ENCODE assay signal across 12 mouse cellular contexts in the genomic region with DNA sequence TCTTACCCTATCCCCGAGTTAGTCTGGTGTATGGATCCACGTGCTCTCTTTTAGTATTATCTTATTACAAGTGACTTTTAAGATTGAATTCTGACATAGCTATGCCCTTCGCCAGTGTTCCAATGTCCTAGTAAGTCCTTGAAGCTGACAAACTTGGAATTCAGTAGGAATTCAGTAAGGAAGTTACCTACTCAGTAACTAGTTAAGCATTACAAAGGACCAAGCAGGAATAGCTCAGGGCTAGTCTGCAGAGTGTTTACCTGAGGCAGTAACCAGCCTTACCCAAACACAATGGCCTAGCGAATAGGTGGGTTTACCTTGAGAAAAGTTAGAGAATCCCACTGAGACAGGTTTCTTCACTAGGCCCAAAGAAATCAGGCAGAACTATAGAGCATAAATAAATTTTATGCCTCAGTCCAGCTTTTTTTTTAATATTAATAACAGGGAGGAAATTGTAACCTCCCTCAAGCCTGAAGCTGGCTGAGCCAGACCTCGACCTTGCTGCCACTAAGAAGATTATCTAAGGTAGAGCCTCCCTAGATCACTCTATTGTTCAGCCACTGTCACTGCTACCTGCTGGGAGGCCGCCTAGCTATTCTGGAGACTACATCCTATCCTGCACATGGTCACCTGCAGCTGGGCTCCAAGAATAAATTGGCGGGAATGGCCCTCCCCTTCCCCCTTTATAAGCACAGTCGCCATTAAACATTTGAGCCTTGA. TPM values are rescaled to one million over a fixed set of nuclear protein-coding genes. Genes with fewer than 3 reads are reported as not detected.
DNase-seq lines count a peak whose midpoint lies in the region; TF ChIP-seq lines count a peak whose summit lies in the region.
"Not testable (repeated sequence)": the region's sequence is repeated elsewhere in the genome, so short reads cannot be mapped to it uniquely, and the experiment has no call there.
"Had no signal": no experiment of that assay in that cellular context is flagged by ENCODE, and none has a peak within 500 bp of the region (broad histone marks: within the 10 kb centered on the region; RNA-seq: fewer than 3 reads in every experiment).

No protein-coding gene starts in this region.

- H3K27ac ChIP-seq in ES-Bruce4 (ENCODE audit: insufficient read depth, low read length) = peak overlapping the region; percentile 84
- peak overlapping the region; percentile 99 for H3K27ac ChIP-seq in ES-E14 (ENCODE audit: insufficient read depth, low read depth, low read length, poor library complexity, severe bottlenecking)

- TF ChIP-seq EP300 in ES-Bruce4 (IDR thresholded peaks at IDR 0.05; ENCODE audit: insufficient read depth, low read depth, low read length) = peak; percentile 77

- in situ Hi-C loops in ES-E14 (cut with MboI; ENCODE audit: low sequenced_read_pairs in 2 of 2, unreplicated experiment in 2 of 2) = not testable (repeated sequence)

- not testable (repeated sequence) for H3K4me3 ChIP-seq in ES-Bruce4 (ENCODE audit: low read depth, low read length); ES-E14 (ENCODE audit: insufficient read depth in 1 of 2, low read depth in 1 of 2, low read length in 2 of 2, poor library complexity in 1 of 2, severe bottlenecking in 1 of 2)

- H3K4me1 ChIP-seq in ES-Bruce4 (ENCODE audit: control insufficient read depth, insufficient read depth, low read length); ES-E14 (ENCODE audit: control insufficient read depth in 2 of 2, insufficient read depth in 2 of 2, low read length in 2 of 2, poor library complexity in 1 of 2): not testable (repeated sequence)

- peaks cover 21% of the 10 kb centered on the region for H3K9me3 ChIP-seq in ES-Bruce4 (replicated peaks; ENCODE audit: control insufficient read depth, insufficient read depth, low read length, poor library complexity, severe bottlenecking)
- not testable (repeated sequence) for H3K9me3 ChIP-seq in ES-E14 (ENCODE audit: control insufficient read depth, insufficient read depth, low read depth, low read length)

- not testable (repeated sequence) for H3K36me3 ChIP-seq in ES-Bruce4 (ENCODE audit: control insufficient read depth, insufficient read depth, low read length, poor library complexity, severe bottlenecking); ES-E14 (ENCODE audit: control insufficient read depth, insufficient read depth, low read length, poor library complexity, severe bottlenecking)

- not testable (repeated sequence) for H3K27me3 ChIP-seq in ES-Bruce4 (ENCODE audit: control insufficient read depth, insufficient read depth, low read length, poor library complexity, severe bottlenecking)

- peak; percentile 73 for DNase-seq in ES-CJ7 (ENCODE audit: low read depth, low spot score)
- DNase-seq in ES-E14 (ENCODE audit: low read depth, low spot score) = peak; percentile 25
- DNase-seq in R1 (ENCODE audit: low read depth, low spot score) = peak; percentile 90
- DNase-seq in ZHBTc4 (ENCODE audit: low read depth, low spot score) = peak; percentile 79

- H3K9ac ChIP-seq in ES-Bruce4 (ENCODE audit: low read depth, poor library complexity, severe bottlenecking); ES-E14 (ENCODE audit: insufficient read depth, low read depth, low read length, poor library complexity, severe bottlenecking): not testable (repeated sequence)

- not testable (repeated sequence) for TF ChIP-seq POLR2A in ES-Bruce4 (IDR thresholded peaks at IDR 0.05; ENCODE audit: insufficient read depth, low read length)

- TF ChIP-seq CTCF in ES-Bruce4 (IDR thresholded peaks at IDR 0.05; ENCODE audit: low read depth, low read length) = not testable (repeated sequence)

RNA-seq across cellular contexts. Expression of a gene that starts 36.7 kb away (rescaled TPM):
- polyA plus RNA-seq in ES-Bruce4 (2011; ENCODE audit: insufficient read depth, insufficient read length, low read depth, missing spikeins) = 17.0 and 17.9 TPM in 2 replicates
- total RNA-seq in ES-E14 (2012; rRNA removed) = 3.7 and 13.8 TPM in 2 replicates
- total RNA-seq: CH12.LX, MEL had no signal
- polyA plus RNA-seq: activated CD4-positive, CD25-positive, alpha-beta regulatory T cell, adult 4 months; C2C12; CD4-positive, CD25-positive, alpha-beta regulatory T cell, adult 4 months; G1E; Patski had no signal

Comparison
In these comparisons a context has a peak if more than half of its experiments do, and no peak if none do; other contexts are left out.
1. DNase-seq: peak in every context shown above with its lines; median percentile 90 in R1; 79 in ZHBTc4; 73 in ES-CJ7; 25 in ES-E14.